Comparison of ENCODE assay signal across 11 mouse cellular contexts in genomic region chr15:101046039-101046526, GRCm38 (mm10). TPM values are rescaled to one million over a fixed set of nuclear protein-coding genes. Genes with fewer than 3 reads are reported as not detected.
A peak's percentile ranks its signal among the peaks of the same experiment; 100 is the strongest.
DNase-seq lines count a peak whose midpoint lies in the region; ATAC-seq and TF ChIP-seq lines count a peak whose summit lies in the region.
"Had no signal": no experiment of that assay in that cellular context is flagged by ENCODE, and none has a peak within 500 bp of the region (broad histone marks: within the 10 kb centered on the region; RNA-seq: fewer than 3 reads in every experiment).

No protein-coding gene starts in this region.

- H3K4me2 ChIP-seq in forebrain, embryonic 12.5 days = peak overlapping the region; percentile 91
- peak overlapping the region; percentile 97 for H3K4me2 ChIP-seq in limb, embryonic 11.5 days (ENCODE audit: low read depth, severe bottlenecking)

- H3K9ac ChIP-seq in forebrain, embryonic 12.5 days = peak overlapping the region; percentile 58
- H3K9ac ChIP-seq in limb, embryonic 11.5 days (ENCODE audit: low read length) = peak overlapping the region; percentile 58

- DNase-seq in left cerebral cortex, adult 2 months (ENCODE audit: extremely low spot score in 1 of 2, low spot score in 2 of 2) = no peak
- no peak for DNase-seq in left cerebral cortex, postnatal 4 days
- peak; percentile 55 for DNase-seq in limb, embryonic 11.5 days (ENCODE audit: low spot score)
- no peak for DNase-seq in urinary bladder, adult 2 months (ENCODE audit: low spot score)
- no peak for DNase-seq in thymus, adult 2 months
- no peak for DNase-seq in cerebellum, postnatal 36 days
- DNase-seq: layer of hippocampus, adult 9-11 months had no signal

- peaks cover 19% of the 10 kb centered on the region for H3K4me1 ChIP-seq in forebrain, embryonic 12.5 days
- peaks cover 13% of the 10 kb centered on the region for H3K4me1 ChIP-seq in limb, embryonic 11.5 days (ENCODE audit: control insufficient read depth, insufficient read depth, low read length)
- H3K4me1 ChIP-seq in olfactory bulb, adult 2 months (ENCODE audit: control insufficient read depth, insufficient read depth, low read length) = peaks cover 15% of the 10 kb centered on the region
- H3K4me1 ChIP-seq in thymus, adult 2 months (replicated peaks; ENCODE audit: control insufficient read depth, insufficient read depth, low read length) = no peaks in the 10 kb centered on the region

- no peak for TF ChIP-seq CTCF in left cerebral cortex, adult 2 months (IDR thresholded peaks at IDR 0.05)
- no peak for TF ChIP-seq CTCF in olfactory bulb, adult 2 months (IDR thresholded peaks at IDR 0.05; ENCODE audit: insufficient read depth, low read depth, low read length)
- no peak for TF ChIP-seq CTCF in thymus, adult 2 months (IDR thresholded peaks at IDR 0.05; ENCODE audit: borderline replicate concordance, control insufficient read depth, extremely low read depth, insufficient read depth, low read length, poor library complexity)

- H3K27ac ChIP-seq in left cerebral cortex, adult 2 months = no peak overlapping the region
- H3K27ac ChIP-seq in forebrain, embryonic 12.5 days = no peak overlapping the region
- H3K27ac ChIP-seq in limb, embryonic 11.5 days (replicated peaks; ENCODE audit: low read depth, low read length) = no peak overlapping the region
- H3K27ac ChIP-seq in olfactory bulb, adult 2 months (ENCODE audit: insufficient read depth, low read depth, low read length) = no peak overlapping the region
- no peak overlapping the region for H3K27ac ChIP-seq in thymus, adult 2 months (ENCODE audit: control insufficient read depth, insufficient read depth, low read length)

- no peak for TF ChIP-seq POLR2A in olfactory bulb, adult 2 months (IDR thresholded peaks at IDR 0.05; ENCODE audit: insufficient read depth, low read depth, low read length)
- TF ChIP-seq POLR2A in thymus, adult 2 months (IDR thresholded peaks at IDR 0.05; ENCODE audit: control insufficient read depth, extremely low read depth, insufficient read depth, low read length, poor library complexity) = no peak

- no peaks in the 10 kb centered on the region for H3K9me3 ChIP-seq in forebrain, embryonic 12.5 days
- no peaks in the 10 kb centered on the region for H3K9me3 ChIP-seq in limb, embryonic 11.5 days (ENCODE audit: control insufficient read depth, low read length)

- WGBS in forebrain, embryonic 12.5 days = under 1% methylated on average over 43 of the region's 43 CpGs
- 2% methylated on average over 43 of the region's 43 CpGs for WGBS in limb, embryonic 11.5 days
- WGBS in olfactory bulb, adult 2 months = 11% methylated on average over 43 of the region's 43 CpGs
- WGBS in thymus, adult 2 months = 7% methylated on average over 43 of the region's 43 CpGs

- 0 out of 2 replicates have a peak, but pooled peaks cover 3% of the 10 kb centered on the region for H3K36me3 ChIP-seq in forebrain, embryonic 12.5 days (replicated peaks)
- H3K36me3 ChIP-seq in limb, embryonic 11.5 days (ENCODE audit: control insufficient read depth, insufficient read depth, low read length) = no peaks in the 10 kb centered on the region
- H3K36me3 ChIP-seq in thymus, adult 2 months (ENCODE audit: control insufficient read depth, insufficient read depth, low read length) = no peaks in the 10 kb centered on the region

- no peak for ATAC-seq in forebrain, embryonic 12.5 days (ENCODE audit: low FRiP score)
- 0 out of 2 replicates have a peak, but pooled peaks have one; percentile 2 for ATAC-seq in limb, embryonic 11.5 days (ENCODE audit: insufficient number of reproducible peaks, low FRiP score, low TSS enrichment, low read depth)

- intact Hi-C loops in left cerebral cortex, adult 2 months (cut with DNase I) = loop anchor here (5.0 kb wide), 1 partner anchor 174 kb away; no protein-coding TSS in a partner anchor
- intact Hi-C loops in left cerebral cortex, postnatal 4 days (cut with DNase I) = no loop called here

- peak overlapping the region; percentile 49 for H3K4me3 ChIP-seq in left cerebral cortex, adult 2 months
- peak overlapping the region; percentile 51 for H3K4me3 ChIP-seq in forebrain, embryonic 12.5 days (replicated peaks)
- peak overlapping the region; percentile 46 for H3K4me3 ChIP-seq in limb, embryonic 11.5 days (ENCODE audit: low read depth, low read length)
- H3K4me3 ChIP-seq in olfactory bulb, adult 2 months (ENCODE audit: insufficient read depth, low read depth, low read length) = peak overlapping the region; percentile 43
- H3K4me3 ChIP-seq in thymus, adult 2 months (ENCODE audit: control insufficient read depth, insufficient read depth, low read length) = no peak overlapping the region

- H3K27me3 ChIP-seq in forebrain, embryonic 12.5 days = peaks cover 88% of the 10 kb centered on the region
- H3K27me3 ChIP-seq in limb, embryonic 11.5 days (ENCODE audit: control insufficient read depth, insufficient read depth, low read length) = peaks cover 35% of the 10 kb centered on the region
- peaks cover 19% of the 10 kb centered on the region; the same call in 1 of the 2 replicates for H3K27me3 ChIP-seq in thymus, adult 2 months (ENCODE audit: control insufficient read depth, insufficient read depth, low read length)
- H3K27me3 ChIP-seq: Patski had no signal

RNA-seq across cellular contexts. Expression of gene Gm47841, which starts 1.1 kb away (rescaled TPM):
- total RNA-seq in left cerebral cortex, adult 2 months (2021) = not detected
- total RNA-seq in left cerebral cortex, postnatal 4 days (2021) = not detected
- not detected in 2 replicates for polyA plus RNA-seq in forebrain, embryonic 12.5 days (2016; fragmentation: Nextera tagmentation; extraction: Ambion mirVana)
- not detected in 2 replicates for polyA plus RNA-seq in limb, embryonic 11.5 days (2014; fragmentation: Nextera tagmentation; extraction: Ambion mirVana)
- polyA plus RNA-seq in olfactory bulb, adult 2 months (2012; ENCODE audit: insufficient read depth, insufficient read length, low replicate concordance, missing spikeins) = not detected in 2 replicates
- polyA plus RNA-seq in urinary bladder, adult 2 months (2012; rRNA removed) = 0.09 and 0.15 TPM in 2 replicates
- polyA plus RNA-seq in thymus, adult 2 months (2012; rRNA removed) = not detected in 2 replicates
- polyA plus RNA-seq: cortical plate, adult 2 months had no signal

RNA-seq across cellular contexts. Expression of gene Fignl2, which starts 32.3 kb away (rescaled TPM):
- 1 to 10 TPM; 1.2 to 1.4 TPM for total RNA-seq in left cerebral cortex, adult 2 months (2021)
- total RNA-seq in left cerebral cortex, postnatal 4 days (2021) = 1 to 10 TPM in 1 of 2 experiments, under 1 TPM in 1; 0.70 to 1.0 TPM
- 0.21 and 0.22 TPM in 2 replicates for polyA plus RNA-seq in forebrain, embryonic 12.5 days (2016; fragmentation: Nextera tagmentation; extraction: Ambion mirVana)
- polyA plus RNA-seq in limb, embryonic 11.5 days (2014; fragmentation: Nextera tagmentation; extraction: Ambion mirVana) = 1.3 and 1.5 TPM in 2 replicates
- not detected in 2 replicates for polyA plus RNA-seq in olfactory bulb, adult 2 months (2012; ENCODE audit: insufficient read depth, insufficient read length, low replicate concordance, missing spikeins)
- polyA plus RNA-seq in urinary bladder, adult 2 months (2012; rRNA removed) = 7.3 and 7.5 TPM in 2 replicates
- polyA plus RNA-seq in thymus, adult 2 months (2012; rRNA removed) = 0.86 and 1.4 TPM in 2 replicates
